Mouse (Mus musculus): ENCODE data around the gene Pptc7.

DNA sequence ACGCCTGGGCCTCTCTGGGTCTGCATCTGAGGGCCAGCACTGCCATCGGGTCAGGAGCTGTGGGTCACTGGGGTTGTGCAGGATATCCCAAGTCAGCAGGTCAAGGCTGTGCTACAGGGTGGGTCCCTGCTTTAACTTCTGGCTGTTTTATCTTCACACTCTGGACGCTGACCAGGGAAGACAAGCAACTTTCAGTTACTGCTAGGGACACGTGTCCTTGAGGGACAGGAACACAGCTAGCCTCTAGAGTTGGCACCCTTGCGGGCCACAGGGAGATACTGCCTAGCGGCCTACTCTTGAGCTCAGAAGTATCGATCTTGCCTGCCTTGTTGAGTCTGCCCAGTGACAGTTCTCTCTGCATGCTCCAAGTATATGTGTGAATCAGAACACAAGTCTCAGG, 44.5 kb upstream of the Pptc7 start:
- TF ChIP-seq POLR2A (IDR thresholded peaks at IDR 0.05; ENCODE audit: low read depth, low read length) (no peak), CTCF (IDR thresholded peaks at IDR 0.05; ENCODE audit: extremely low read depth, insufficient read depth, insufficient read length, insufficient replicate concordance) (no peak)
